Mouse (Mus musculus): Measurements from ENCODE around the gene Gsdme. TPM values are rescaled to one million over a fixed set of nuclear protein-coding genes. Genes with fewer than 3 reads are reported as not detected.

Gene Gsdme
- polyA plus RNA-seq, 1 experiment from 2014 or later: 2.7 TPM

DNA sequence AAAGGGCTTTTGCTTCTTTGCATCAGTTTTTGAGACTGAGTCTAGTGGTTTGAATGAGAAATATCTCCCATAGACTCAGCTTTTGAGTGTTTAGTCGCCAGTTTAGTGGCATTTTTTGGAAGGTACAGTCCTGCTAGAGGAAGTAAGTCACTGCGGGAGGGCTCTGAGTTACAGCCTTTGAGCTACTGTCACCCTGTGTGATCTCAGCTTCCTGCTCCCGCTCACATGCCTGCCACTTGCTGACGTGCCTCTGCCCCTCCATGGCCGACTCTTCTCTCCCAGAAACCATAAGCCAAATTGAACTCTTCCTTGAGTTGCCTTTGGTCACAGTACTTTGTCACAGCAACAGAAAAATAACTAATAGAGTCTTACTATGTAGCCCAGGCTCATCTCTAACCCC is 40.7 kb downstream of the Gsdme start:
- CTCF ChIA-PET: interaction anchor here (1.7 kb wide), 1 partner anchor 8 kb away, joined by 5 read pairs; no protein-coding TSS in a partner anchor
- in situ Hi-C loops (cut with MboI; ENCODE audit: low pct_unique_long_range_greater_than_20kb): no loop called here
- no peak for ATAC-seq
- no peak for DNase-seq (ENCODE audit: low read depth, low spot score)
- POLR2A ChIA-PET: no interaction called here
- TF ChIP-seq CTCF (IDR thresholded peaks at IDR 0.05): no peak
- H3K27me3 ChIP-seq: no peaks in the 10 kb centered on the region

- ATAC-seq: no peak
- no peak for DNase-seq (ENCODE audit: low read depth, low spot score)
- ChIA-PET CTCF (interaction anchor here (1.0 kb wide), 1 partner anchor 11 kb away, joined by 3 read pairs; no protein-coding TSS in a partner anchor), POLR2A (no interaction called here)
- TF ChIP-seq CTCF (IDR thresholded peaks at IDR 0.05): no peak
- H3K27me3 ChIP-seq: no peaks in the 10 kb centered on the region
- in situ Hi-C loops (cut with MboI; ENCODE audit: low pct_unique_long_range_greater_than_20kb): no loop called here
These were observed 41.3 kb downstream of the Gsdme start for GRCm38 (mm10) chr6:50222351-50222750.

- POLR2A ChIA-PET: interaction anchor here (0.6 kb wide), 1 partner anchor 19 kb away, joined by 3 read pairs; no protein-coding TSS in a partner anchor
- in situ Hi-C loops (cut with MboI; ENCODE audit: low pct_unique_long_range_greater_than_20kb): no loop called here
- DNase-seq (ENCODE audit: low read depth, low spot score) (no peak), ATAC-seq (no peak)
- TF ChIP-seq CTCF (IDR thresholded peaks at IDR 0.05): no peak
- H3K27me3 ChIP-seq: no peaks in the 10 kb centered on the region
- CTCF ChIA-PET: interaction anchor here (0.6 to 1.0 kb wide), 4 partner anchors 9 to 108 kb away, joined by 3 to 4 read pairs (median 4); no protein-coding TSS in a partner anchor
These were observed 42.8 kb downstream of the Gsdme start for GRCm38 (mm10) chr6:50220863-50221262.

DNA sequence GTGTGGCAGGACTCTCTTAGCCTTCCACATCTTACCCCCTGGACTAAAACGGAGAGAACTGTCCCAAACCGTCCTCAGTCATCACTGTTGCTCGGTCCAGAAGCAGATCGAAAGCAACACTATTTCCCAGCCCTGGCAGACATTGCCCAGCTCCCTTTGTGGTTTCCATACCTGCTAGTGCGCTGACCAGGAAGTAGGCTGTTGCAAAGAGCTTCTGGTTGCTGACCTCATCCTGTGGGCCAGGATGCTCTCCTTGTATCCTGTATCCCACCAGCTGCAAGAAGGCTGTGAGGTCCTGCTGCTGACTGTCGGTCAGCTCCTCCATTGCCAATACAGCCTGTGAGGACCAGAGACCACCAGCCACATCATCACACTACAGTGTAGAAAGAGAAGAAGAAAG is 44.6 kb downstream of the Gsdme start:
- no peak for ATAC-seq
- DNase-seq (ENCODE audit: low read depth, low spot score): no peak
- TF ChIP-seq CTCF (IDR thresholded peaks at IDR 0.05): no peak
- ChIA-PET POLR2A (no interaction called here), CTCF (no interaction called here)
- in situ Hi-C loops (cut with MboI; ENCODE audit: low pct_unique_long_range_greater_than_20kb): no loop called here
- no peaks in the 10 kb centered on the region for H3K27me3 ChIP-seq

GRCm38 (mm10) chr6:50218628-50219027 is 45.0 kb downstream of the Gsdme start:
- H3K27me3 ChIP-seq: no peaks in the 10 kb centered on the region
- no peak for DNase-seq (ENCODE audit: low read depth, low spot score)
- TF ChIP-seq CTCF (IDR thresholded peaks at IDR 0.05): no peak
- ChIA-PET CTCF (no interaction called here), POLR2A (no interaction called here)
- no peak for ATAC-seq
- in situ Hi-C loops (cut with MboI; ENCODE audit: low pct_unique_long_range_greater_than_20kb): no loop called here

DNA sequence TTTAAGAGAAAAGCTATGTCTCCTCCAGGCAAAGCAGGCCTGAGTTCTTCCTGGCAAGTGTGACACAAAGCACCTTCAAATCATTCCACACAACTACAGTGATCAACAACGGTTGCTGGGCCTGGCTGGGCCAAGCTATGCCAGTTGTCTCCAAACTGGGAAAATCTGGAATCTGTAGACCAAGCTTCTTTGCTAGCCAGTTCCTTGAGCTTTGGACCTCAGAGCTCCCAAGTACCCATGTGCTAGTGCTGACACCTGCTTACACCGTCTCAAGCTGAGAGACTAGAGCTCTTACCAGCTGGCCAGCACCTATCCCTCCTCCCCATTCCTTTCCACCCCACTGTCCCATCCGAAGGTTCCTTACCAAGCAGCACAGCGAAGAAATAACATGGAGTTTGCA is 47.7 kb downstream of the Gsdme start:
- no peaks in the 10 kb centered on the region for H3K27me3 ChIP-seq
- ChIA-PET POLR2A (no interaction called here), CTCF (interaction anchor here (1.0 to 1.6 kb wide), 3 partner anchors 29 to 315 kb away, joined by 3 read pairs; no protein-coding TSS in a partner anchor)
- DNase-seq (ENCODE audit: low read depth, low spot score) (no peak), ATAC-seq (no peak)
- in situ Hi-C loops (cut with MboI; ENCODE audit: low pct_unique_long_range_greater_than_20kb): no loop called here
- TF ChIP-seq CTCF (IDR thresholded peaks at IDR 0.05): no peak

DNA sequence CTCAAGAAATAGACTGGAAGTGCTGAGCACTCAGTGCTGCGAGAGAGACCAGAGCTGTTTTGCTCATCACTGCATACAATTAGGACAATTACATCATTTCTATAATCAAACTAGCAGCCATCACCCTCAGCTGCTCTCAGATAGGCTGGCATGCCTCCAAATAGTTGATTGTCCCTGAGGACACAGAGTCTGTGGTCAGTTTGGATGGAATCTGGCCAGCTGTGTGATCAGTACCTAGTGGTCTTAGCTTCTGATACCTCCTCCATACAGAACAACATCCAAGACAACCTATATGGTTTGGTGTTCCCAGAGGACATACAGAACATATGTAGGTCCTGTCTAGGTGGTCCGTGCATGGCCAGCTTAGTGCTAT is 48.3 kb downstream of the Gsdme start:
- ATAC-seq (no peak), DNase-seq (ENCODE audit: low read depth, low spot score) (no peak)
- no peaks in the 10 kb centered on the region for H3K27me3 ChIP-seq
- TF ChIP-seq CTCF (IDR thresholded peaks at IDR 0.05): no peak
- in situ Hi-C loops (cut with MboI; ENCODE audit: low pct_unique_long_range_greater_than_20kb): no loop called here
- ChIA-PET POLR2A (interaction anchor here (1.1 kb wide), 1 partner anchor 11 kb away, joined by 3 read pairs; no protein-coding TSS in a partner anchor), CTCF (interaction anchor here (1.0 to 1.9 kb wide), 5 partner anchors 8 to 315 kb away, joined by 3 to 5 read pairs (median 3); no protein-coding TSS in a partner anchor)

DNA sequence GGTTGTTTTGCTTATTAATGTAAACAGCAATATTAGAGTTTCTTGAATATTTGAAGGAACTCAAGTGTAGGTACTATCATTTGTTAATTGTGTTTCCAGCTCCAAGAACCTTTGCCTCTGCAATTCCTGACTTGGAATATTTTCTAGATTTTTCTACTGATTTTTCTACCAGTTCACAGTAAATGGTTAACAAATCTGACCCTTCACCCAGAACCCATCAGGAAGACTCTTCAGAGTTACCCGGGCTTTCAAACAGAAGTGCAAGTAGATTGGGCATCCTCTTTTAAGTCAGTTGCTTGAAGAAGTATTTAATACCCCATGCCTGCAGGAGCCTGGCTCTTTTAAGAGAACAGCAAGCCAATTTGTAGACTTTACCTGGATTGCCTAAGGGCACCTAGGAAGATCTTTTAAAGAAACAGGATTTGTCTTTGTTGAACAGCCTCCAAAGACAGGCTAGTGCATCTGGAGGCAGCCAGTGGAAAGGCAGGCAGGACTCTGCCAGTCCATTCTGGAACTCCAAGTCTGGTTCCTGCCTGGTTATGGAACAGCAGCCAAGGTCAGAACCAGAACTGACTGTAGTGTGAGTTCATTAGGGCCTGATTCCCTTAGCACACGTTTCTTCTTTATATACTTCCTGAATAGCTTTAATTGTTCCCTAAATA is 48.8 kb downstream of the Gsdme start:
- in situ Hi-C loops (cut with MboI; ENCODE audit: low pct_unique_long_range_greater_than_20kb): no loop called here
- ATAC-seq (no peak), DNase-seq (ENCODE audit: low read depth, low spot score) (no peak)
- no peaks in the 10 kb centered on the region for H3K27me3 ChIP-seq
- TF ChIP-seq CTCF (IDR thresholded peaks at IDR 0.05): no peak
- CTCF ChIA-PET: interaction anchor here (1.8 to 1.9 kb wide), 2 partner anchors 9 to 15 kb away, joined by 5 read pairs; no protein-coding TSS in a partner anchor
- POLR2A ChIA-PET: interaction anchor here (1.1 kb wide), 1 partner anchor 10 kb away, joined by 3 read pairs; no protein-coding TSS in a partner anchor

DNA sequence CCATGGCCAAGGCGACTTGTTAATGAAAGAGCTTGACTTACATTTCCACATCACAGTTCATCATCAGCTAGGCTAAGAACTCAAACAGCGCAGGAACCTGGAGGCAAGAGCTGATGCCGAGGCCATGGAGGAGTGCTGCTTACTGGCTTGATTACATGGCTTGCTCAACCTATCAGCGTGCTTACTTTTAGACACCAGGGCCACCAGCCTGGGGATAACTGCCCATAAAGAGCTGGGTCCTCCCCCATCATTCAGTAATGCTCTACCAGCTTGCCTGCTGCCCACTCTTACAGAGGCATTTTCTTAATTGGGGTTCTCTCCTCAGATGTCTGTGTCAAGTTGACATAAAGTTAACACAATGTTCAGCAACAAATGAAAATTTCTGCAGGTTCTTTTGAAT is 58.6 kb downstream of the Gsdme start:
- ATAC-seq (no peak), DNase-seq (ENCODE audit: low read depth, low spot score) (no peak)
- ChIA-PET POLR2A (interaction anchor here (1.2 kb wide), 1 partner anchor 10 kb away, joined by 3 read pairs; no protein-coding TSS in a partner anchor), CTCF (interaction anchor here (1.0 kb wide), 1 partner anchor 39 kb away, joined by 4 read pairs; no protein-coding TSS in a partner anchor)
- no peaks in the 10 kb centered on the region for H3K27me3 ChIP-seq
- TF ChIP-seq CTCF (IDR thresholded peaks at IDR 0.05): no peak
- in situ Hi-C loops (cut with MboI; ENCODE audit: low pct_unique_long_range_greater_than_20kb): no loop called here

- in situ Hi-C loops (cut with MboI; ENCODE audit: low pct_unique_long_range_greater_than_20kb): no loop called here
- DNase-seq (ENCODE audit: low read depth, low spot score) (no peak), ATAC-seq (no peak)
- CTCF ChIA-PET: no interaction called here
- no peak for TF ChIP-seq CTCF (IDR thresholded peaks at IDR 0.05)
- POLR2A ChIA-PET: interaction anchor here (1.2 kb wide), 1 partner anchor 11 kb away, joined by 3 read pairs; no protein-coding TSS in a partner anchor
- no peaks in the 10 kb centered on the region for H3K27me3 ChIP-seq
These were observed 59.3 kb downstream of the Gsdme start for GRCm38 (mm10) chr6:50204356-50204755.

DNA sequence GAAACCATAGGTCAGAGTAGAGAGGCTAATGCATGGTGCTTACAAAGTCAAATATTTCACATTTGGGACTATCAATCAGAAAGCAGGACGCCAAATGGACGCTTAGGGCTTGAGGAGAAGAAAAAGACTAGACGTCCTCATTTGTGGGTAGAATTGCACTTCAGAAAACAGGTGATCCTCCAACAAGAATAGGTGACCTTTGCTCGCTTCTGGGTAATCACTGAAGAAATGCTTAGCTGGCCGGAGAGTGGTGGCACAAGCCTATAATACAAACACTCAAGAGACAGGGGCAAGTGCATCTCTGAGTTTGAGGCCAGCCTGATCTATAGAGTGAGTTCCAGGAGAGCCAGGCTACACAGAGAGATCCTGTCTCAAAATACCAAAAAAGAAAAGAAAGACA is 69.8 kb downstream of the Gsdme start:
- in situ Hi-C loops (cut with MboI; ENCODE audit: low pct_unique_long_range_greater_than_20kb): no loop called here
- TF ChIP-seq CTCF (IDR thresholded peaks at IDR 0.05): no peak
- no peak for ATAC-seq

More for the DNA sequence above, 69.8 kb downstream of the Gsdme start:
- DNase-seq (ENCODE audit: low read depth, low spot score): no peak
- CTCF ChIA-PET: no interaction called here
- H3K27me3 ChIP-seq: no peaks in the 10 kb centered on the region
- POLR2A ChIA-PET: no interaction called here

Data from Patski (cell line).